Mouse (Mus musculus): ENCODE results near the gene Pcp4l1. TPM values are rescaled to one million over a fixed set of nuclear protein-coding genes. Genes with fewer than 3 reads are reported as not detected.
"Not testable (repeated sequence)": the region's sequence is repeated elsewhere in the genome, so short reads cannot be mapped to it uniquely, and the experiment has no call there.

The Pcp4l1 gene
- 12.3 and 16.2 TPM in 2 replicates for total RNA-seq (2014; rRNA removed)
- polyA plus RNA-seq (2015; fragmentation: Nextera tagmentation; extraction: Ambion mirVana) = 31.4 and 33.4 TPM in 2 replicates

DNA sequence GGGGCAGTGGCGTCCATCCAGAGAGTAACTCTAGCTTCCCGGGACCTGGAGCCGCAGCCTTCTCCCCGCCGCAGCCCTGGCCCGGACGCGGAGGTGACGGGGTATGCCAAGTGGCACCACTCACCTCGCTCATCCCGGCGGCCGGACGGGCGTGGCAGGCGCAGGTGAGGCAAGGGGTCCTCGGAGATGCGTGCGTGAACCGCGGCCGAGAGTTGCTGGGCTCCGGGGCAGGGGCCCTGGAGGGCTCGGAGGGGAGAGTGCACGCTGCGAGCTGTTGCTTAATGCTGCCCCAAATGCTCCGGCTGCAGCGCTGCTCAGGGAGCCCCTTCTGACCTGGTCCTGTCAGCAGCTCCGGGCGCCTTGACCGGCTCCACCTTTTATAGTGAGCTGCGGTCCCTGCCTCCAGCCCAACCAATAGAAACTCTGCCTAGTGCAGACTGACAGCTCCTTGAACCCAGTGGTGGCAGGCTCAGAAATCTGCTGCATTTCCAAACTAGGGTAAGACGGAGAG lies at the start of gene Pcp4l1:
Gene Pcp4l1, minus strand, starts transcription at position 382 of the 511 bp plus-strand sequence.
- Histone ChIP-seq H3K27ac (ENCODE audit: low read depth, low read length) (no peak within 1 kb of the TSS), H3K4me2 (ENCODE audit: low read depth) (peak within 1 kb of the TSS; percentile 100), H3K27me3 (ENCODE audit: insufficient read depth, low read length) (peaks cover 31% of the 10 kb centered on the region), H3K36me3 (ENCODE audit: insufficient read depth) (no peaks in the 10 kb centered on the region), H3K9me3 (ENCODE audit: low read length) (no peaks in the 10 kb centered on the region), H3K9ac (peak within 1 kb of the TSS; percentile 56), H3K4me3 (ENCODE audit: low read depth, low read length) (peak within 1 kb of the TSS; percentile 56), H3K4me1 (ENCODE audit: insufficient read depth) (peaks cover 10% of the 10 kb centered on the region; the same call in 1 of the 2 replicates)
- ATAC-seq (peak; percentile 92), DNase-seq (peak; percentile 62)
- peak; percentile 3; the same call in 1 of the 2 replicates for TF ChIP-seq CTCF (IDR thresholded peaks at IDR 0.05; ENCODE audit: low read depth)
- WGBS = 2% methylated on average over 33 of the region's 33 CpGs

DNA sequence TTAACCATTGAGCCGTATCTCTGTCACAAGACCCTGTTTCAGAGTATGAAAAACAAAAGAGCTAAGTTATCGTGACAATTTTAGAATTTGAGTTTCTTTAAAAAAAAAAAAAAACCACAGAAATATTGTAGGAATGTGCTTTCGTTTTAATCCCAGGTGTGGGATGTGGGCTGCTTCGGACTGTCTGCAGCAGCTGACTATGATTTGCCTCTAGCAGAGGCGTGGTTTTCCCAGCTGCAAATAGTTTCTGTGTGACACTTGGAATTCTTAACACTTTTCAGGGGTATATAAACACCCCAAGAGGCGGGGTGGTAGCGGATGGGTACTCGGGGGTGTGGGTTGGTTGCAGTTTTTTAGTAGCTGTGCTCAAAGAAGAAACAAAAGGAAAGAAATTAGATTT lies 49.3 kb upstream of the Pcp4l1 start:
- H3K4me1 ChIP-seq (ENCODE audit: insufficient read depth) = 0 out of 2 replicates have a peak, but pooled peaks cover 2% of the 10 kb centered on the region
- H3K27me3 ChIP-seq (ENCODE audit: insufficient read depth, low read length) = no peaks in the 10 kb centered on the region
- 94% methylated on average over 8 of the region's 8 CpGs for WGBS
- no peak overlapping the region for H3K4me3 ChIP-seq (ENCODE audit: low read depth, low read length)
- DNase-seq = no peak
- no peak overlapping the region for H3K27ac ChIP-seq (ENCODE audit: low read depth, low read length)
- H3K36me3 ChIP-seq (ENCODE audit: insufficient read depth) = peaks cover 23% of the 10 kb centered on the region
- no peak for ATAC-seq
- no peak for TF ChIP-seq CTCF (IDR thresholded peaks at IDR 0.05; ENCODE audit: low read depth)
- H3K9me3 ChIP-seq (ENCODE audit: low read length) = no peaks in the 10 kb centered on the region
- no peak overlapping the region for H3K9ac ChIP-seq
- no peak overlapping the region for H3K4me2 ChIP-seq (ENCODE audit: low read depth)

DNA sequence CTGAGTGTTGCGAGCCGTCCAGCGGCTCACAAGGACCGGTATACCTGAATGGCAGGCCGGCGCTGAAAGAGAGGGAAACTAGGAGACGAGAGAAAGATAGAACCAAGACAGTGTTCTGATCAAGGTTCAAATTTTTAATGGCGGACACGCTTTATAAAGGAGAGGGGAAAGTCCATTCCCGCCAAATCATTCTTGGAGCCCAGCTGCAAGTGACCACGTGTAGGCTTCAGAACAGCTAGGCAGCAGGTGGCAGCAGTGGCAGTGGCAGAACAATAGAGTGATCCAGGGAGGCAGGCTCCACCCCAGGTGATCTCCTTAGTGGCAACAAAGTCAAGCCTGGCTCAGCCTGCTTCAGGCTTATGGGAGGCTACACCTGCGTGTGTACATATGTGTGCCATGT lies 45.9 kb upstream of the Pcp4l1 start:
- H3K9ac ChIP-seq; H3K4me2 ChIP-seq (ENCODE audit: low read depth); H3K9me3 ChIP-seq (ENCODE audit: low read length); DNase-seq; H3K4me1 ChIP-seq (ENCODE audit: insufficient read depth); H3K27me3 ChIP-seq (ENCODE audit: insufficient read depth, low read length); H3K4me3 ChIP-seq (ENCODE audit: low read depth, low read length); ATAC-seq; H3K27ac ChIP-seq (ENCODE audit: low read depth, low read length): not testable (repeated sequence)
- H3K36me3 ChIP-seq (ENCODE audit: insufficient read depth) = peaks cover 55% of the 10 kb centered on the region
- 81% methylated on average over 12 of the region's 12 CpGs for whole genome bisulfite sequencing

- peaks cover 63% of the 10 kb centered on the region for H3K36me3 ChIP-seq (ENCODE audit: insufficient read depth)
- no peak for ATAC-seq
- H3K9me3 ChIP-seq (ENCODE audit: low read length) = no peaks in the 10 kb centered on the region
- H3K27me3 ChIP-seq (ENCODE audit: insufficient read depth, low read length) = no peaks in the 10 kb centered on the region
- H3K4me2 ChIP-seq (ENCODE audit: low read depth) = no peak overlapping the region
- WGBS = 95% methylated on average over 10 of the region's 10 CpGs
- no peaks in the 10 kb centered on the region for H3K4me1 ChIP-seq (ENCODE audit: insufficient read depth)
- DNase-seq = no peak
- no peak overlapping the region for H3K4me3 ChIP-seq (ENCODE audit: low read depth, low read length)
- H3K9ac ChIP-seq = no peak overlapping the region
- no peak overlapping the region for H3K27ac ChIP-seq (ENCODE audit: low read depth, low read length)
- TF ChIP-seq CTCF (IDR thresholded peaks at IDR 0.05; ENCODE audit: low read depth) = no peak
Observed at GRCm38 (mm10) chr1:171240911-171241310, 44.8 kb upstream of the Pcp4l1 start.

GRCm38 (mm10) chr1:171239992-171240744 lies 44.1 kb upstream of the Pcp4l1 start:
- Histone ChIP-seq H3K9ac (no peak overlapping the region), H3K27ac (ENCODE audit: low read depth, low read length) (no peak overlapping the region), H3K27me3 (ENCODE audit: insufficient read depth, low read length) (no peaks in the 10 kb centered on the region), H3K4me3 (ENCODE audit: low read depth, low read length) (no peak overlapping the region), H3K9me3 (ENCODE audit: low read length) (no peaks in the 10 kb centered on the region), H3K36me3 (ENCODE audit: insufficient read depth) (peaks cover 70% of the 10 kb centered on the region), H3K4me2 (ENCODE audit: low read depth) (no peak overlapping the region), H3K4me1 (ENCODE audit: insufficient read depth) (no peaks in the 10 kb centered on the region)
- ATAC-seq = no peak
- DNase-seq = no peak
- no peak for TF ChIP-seq CTCF (IDR thresholded peaks at IDR 0.05; ENCODE audit: low read depth)
- WGBS = 83% methylated on average over 15 of the region's 15 CpGs

GRCm38 (mm10) chr1:171238463-171238862 lies 42.4 kb upstream of the Pcp4l1 start:
- peaks cover 87% of the 10 kb centered on the region for H3K36me3 ChIP-seq (ENCODE audit: insufficient read depth)
- H3K4me3 ChIP-seq (ENCODE audit: low read depth, low read length) = no peak overlapping the region
- TF ChIP-seq CTCF (IDR thresholded peaks at IDR 0.05; ENCODE audit: low read depth) = peak; percentile 76
- 74% methylated on average over 14 of the region's 14 CpGs for WGBS
- no peaks in the 10 kb centered on the region for H3K4me1 ChIP-seq (ENCODE audit: insufficient read depth)
- peak; percentile 52 for DNase-seq
- H3K27me3 ChIP-seq (ENCODE audit: insufficient read depth, low read length) = no peaks in the 10 kb centered on the region
- H3K4me2 ChIP-seq (ENCODE audit: low read depth) = no peak overlapping the region
- no peaks in the 10 kb centered on the region for H3K9me3 ChIP-seq (ENCODE audit: low read length)
- no peak overlapping the region for H3K9ac ChIP-seq
- ATAC-seq = no peak
- H3K27ac ChIP-seq (ENCODE audit: low read depth, low read length) = no peak overlapping the region

DNA sequence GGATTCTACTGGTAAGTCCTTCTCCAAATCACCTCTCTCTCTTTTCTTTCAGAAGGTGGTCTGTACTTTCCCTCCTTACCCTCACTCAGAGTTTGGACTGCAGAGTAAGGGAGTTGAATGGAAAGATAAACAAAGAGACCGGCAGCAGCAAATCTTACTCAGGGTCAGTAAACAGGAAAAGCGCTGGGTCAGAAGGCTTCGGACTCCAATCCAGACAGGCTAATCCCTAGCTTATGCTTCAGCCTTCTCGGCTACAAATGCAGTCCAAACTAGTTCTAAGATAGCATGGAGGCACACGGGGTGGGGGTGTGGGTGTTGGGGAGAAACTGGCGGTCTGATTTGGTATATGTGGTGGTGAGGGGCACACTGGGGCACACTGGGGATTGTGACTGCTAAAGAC lies 41.4 kb upstream of the Pcp4l1 start:
- H3K9ac ChIP-seq = no peak overlapping the region
- 90% methylated on average over 6 of the region's 6 CpGs for WGBS
- no peak for ATAC-seq
- no peak overlapping the region for H3K27ac ChIP-seq (ENCODE audit: low read depth, low read length)
- no peaks in the 10 kb centered on the region for H3K27me3 ChIP-seq (ENCODE audit: insufficient read depth, low read length)
- TF ChIP-seq CTCF (IDR thresholded peaks at IDR 0.05; ENCODE audit: low read depth) = no peak
- no peak overlapping the region for H3K4me2 ChIP-seq (ENCODE audit: low read depth)
- DNase-seq = no peak
- peaks cover 82% of the 10 kb centered on the region for H3K36me3 ChIP-seq (ENCODE audit: insufficient read depth)
- H3K4me3 ChIP-seq (ENCODE audit: low read depth, low read length) = no peak overlapping the region
- no peaks in the 10 kb centered on the region for H3K4me1 ChIP-seq (ENCODE audit: insufficient read depth)
- H3K9me3 ChIP-seq (ENCODE audit: low read length) = no peaks in the 10 kb centered on the region

All from forebrain, postnatal 0 days (tissue).